Mouse (Mus musculus): ENCODE results near the gene Abcb5. TPM values are rescaled to one million over a fixed set of nuclear protein-coding genes. Genes with fewer than 3 reads are reported as not detected.

Gene Abcb5
- polyA plus RNA-seq, 1 experiment from 2014 or later: not detected

- Histone ChIP-seq H3K9ac (no peak overlapping the region), H3K27ac (no peak overlapping the region), H3K9me3 (no peaks in the 10 kb centered on the region), H3K4me3 (no peak overlapping the region), H3K27me3 (no peaks in the 10 kb centered on the region), H3K36me3 (no peaks in the 10 kb centered on the region), H3K4me2 (no peak overlapping the region), H3K4me1 (replicated peaks) (no peaks in the 10 kb centered on the region)
- 75% methylated on average over 8 of the region's 8 CpGs for WGBS
- ATAC-seq (ENCODE audit: low FRiP score): no peak
These were observed 93.5 kb downstream of the Abcb5 start for GRCm38 (mm10) chr12:118872673-118873072.

- Histone ChIP-seq H3K9me3 (no peaks in the 10 kb centered on the region), H3K4me3 (no peak overlapping the region), H3K36me3 (no peaks in the 10 kb centered on the region), H3K27ac (no peak overlapping the region), H3K4me1 (replicated peaks) (peaks cover 17% of the 10 kb centered on the region), H3K4me2 (no peak overlapping the region), H3K9ac (no peak overlapping the region), H3K27me3 (peaks cover 66% of the 10 kb centered on the region)
- no peak for ATAC-seq (ENCODE audit: low FRiP score)
- WGBS: 4% methylated on average over 7 of the region's 7 CpGs
These were observed 110.1 kb downstream of the Abcb5 start for GRCm38 (mm10) chr12:118856151-118856550.

GRCm38 (mm10) chr12:118854831-118855453 lies 111.3 kb downstream of the Abcb5 start:
- Histone ChIP-seq H3K36me3 (no peaks in the 10 kb centered on the region), H3K4me2 (peak overlapping the region; percentile 65), H3K4me1 (replicated peaks) (peaks cover 17% of the 10 kb centered on the region), H3K27me3 (peaks cover 70% of the 10 kb centered on the region), H3K4me3 (peak overlapping the region; percentile 47), H3K9ac (peak overlapping the region; percentile 72), H3K27ac (peak overlapping the region; percentile 70), H3K9me3 (no peaks in the 10 kb centered on the region)
- WGBS: under 1% methylated on average over 34 of the region's 34 CpGs
- ATAC-seq (ENCODE audit: low FRiP score): peak; percentile 97

- Histone ChIP-seq H3K4me3 (peak overlapping the region; percentile 47), H3K9me3 (no peaks in the 10 kb centered on the region), H3K27me3 (peaks cover 72% of the 10 kb centered on the region), H3K36me3 (no peaks in the 10 kb centered on the region), H3K4me1 (replicated peaks) (peaks cover 20% of the 10 kb centered on the region), H3K4me2 (peak overlapping the region; percentile 65), H3K9ac (peak overlapping the region; percentile 72; the same call in 1 of the 2 replicates), H3K27ac (peak overlapping the region; percentile 70; the same call in 1 of the 2 replicates)
- 2% methylated on average over 10 of the region's 10 CpGs for WGBS
- ATAC-seq (ENCODE audit: low FRiP score): no peak
These were observed 111.8 kb downstream of the Abcb5 start for GRCm38 (mm10) chr12:118854401-118854800.

- Histone ChIP-seq H3K27ac (no peak overlapping the region), H3K4me1 (replicated peaks) (peaks cover 30% of the 10 kb centered on the region), H3K4me3 (peak overlapping the region; percentile 13), H3K27me3 (peaks cover 79% of the 10 kb centered on the region), H3K9me3 (no peaks in the 10 kb centered on the region), H3K4me2 (peak overlapping the region; percentile 65), H3K9ac (no peak overlapping the region), H3K36me3 (no peaks in the 10 kb centered on the region)
- ATAC-seq (ENCODE audit: low FRiP score): no peak
- 0% methylated on average over 3 of the region's 3 CpGs for whole genome bisulfite sequencing
These were observed 112.9 kb downstream of the Abcb5 start for GRCm38 (mm10) chr12:118853331-118853730.

GRCm38 (mm10) chr12:118850851-118851410 lies 115.3 kb downstream of the Abcb5 start:
- Histone ChIP-seq H3K27me3 (peaks cover 84% of the 10 kb centered on the region), H3K4me3 (peak overlapping the region; percentile 45), H3K4me1 (replicated peaks) (peaks cover 38% of the 10 kb centered on the region), H3K27ac (no peak overlapping the region), H3K9me3 (no peaks in the 10 kb centered on the region), H3K4me2 (no peak overlapping the region), H3K36me3 (no peaks in the 10 kb centered on the region), H3K9ac (no peak overlapping the region)
- WGBS: 15% methylated on average over 12 of the region's 12 CpGs
- no peak for ATAC-seq (ENCODE audit: low FRiP score)

- 0% methylated on average over 11 of the region's 11 CpGs for WGBS
- no peak overlapping the region; the same call in 1 of the 2 replicates for H3K27ac ChIP-seq
- ATAC-seq (ENCODE audit: low FRiP score): 0 out of 2 replicates have a peak, but pooled peaks have one; percentile 18
These were observed 116.2 kb downstream of the Abcb5 start for GRCm38 (mm10) chr12:118849996-118850395.

GRCm38 (mm10) chr12:118849203-118849861 lies 116.9 kb downstream of the Abcb5 start:
- under 1% methylated on average over 78 of the region's 78 CpGs for WGBS
- peak; percentile 40 for ATAC-seq (ENCODE audit: low FRiP score)
- H3K4me2 ChIP-seq: peak overlapping the region; percentile 57
- no peaks in the 10 kb centered on the region for H3K9me3 ChIP-seq
- H3K4me1 ChIP-seq (replicated peaks): peaks cover 26% of the 10 kb centered on the region
- peak overlapping the region; percentile 64 for H3K27ac ChIP-seq
- H3K9ac ChIP-seq: peak overlapping the region; percentile 67
- no peaks in the 10 kb centered on the region for H3K36me3 ChIP-seq
- H3K4me3 ChIP-seq: peak overlapping the region; percentile 45
- H3K27me3 ChIP-seq: peaks cover 85% of the 10 kb centered on the region

More at GRCm38 (mm10) chr12:118849996-118850395, 116.2 kb downstream of the Abcb5 start:
- Histone ChIP-seq H3K36me3 (no peaks in the 10 kb centered on the region), H3K4me2 (peak overlapping the region; percentile 57), H3K4me3 (peak overlapping the region; percentile 45), H3K27me3 (peaks cover 85% of the 10 kb centered on the region), H3K4me1 (replicated peaks) (peaks cover 32% of the 10 kb centered on the region), H3K9me3 (no peaks in the 10 kb centered on the region), H3K9ac (peak overlapping the region; percentile 67; the same call in 1 of the 2 replicates)

GRCm38 (mm10) chr12:118848496-118849202 lies 117.6 kb downstream of the Abcb5 start:
- H3K4me2 ChIP-seq: peak overlapping the region; percentile 57
- ATAC-seq (ENCODE audit: low FRiP score): peak; percentile 36; the same call in 1 of the 2 replicates
- H3K9me3 ChIP-seq: no peaks in the 10 kb centered on the region
- H3K4me1 ChIP-seq (replicated peaks): peaks cover 24% of the 10 kb centered on the region
- H3K4me3 ChIP-seq: peak overlapping the region; percentile 45
- no peaks in the 10 kb centered on the region for H3K36me3 ChIP-seq
- peaks cover 86% of the 10 kb centered on the region for H3K27me3 ChIP-seq
- H3K27ac ChIP-seq: peak overlapping the region; percentile 64
- under 1% methylated on average over 71 of the region's 80 CpGs for WGBS
- H3K9ac ChIP-seq: peak overlapping the region; percentile 67

- Histone ChIP-seq H3K4me2 (peak overlapping the region; percentile 57), H3K9ac (peak overlapping the region; percentile 67), H3K27ac (peak overlapping the region; percentile 64; the same call in 1 of the 2 replicates), H3K9me3 (no peaks in the 10 kb centered on the region), H3K4me3 (peak overlapping the region; percentile 45), H3K27me3 (peaks cover 86% of the 10 kb centered on the region), H3K36me3 (no peaks in the 10 kb centered on the region), H3K4me1 (replicated peaks) (peaks cover 26% of the 10 kb centered on the region)
- ATAC-seq (ENCODE audit: low FRiP score): 0 out of 2 replicates have a peak, but pooled peaks have one; percentile 14
- under 1% methylated on average over 23 of the region's 23 CpGs for WGBS
These were observed 118.2 kb downstream of the Abcb5 start for GRCm38 (mm10) chr12:118847861-118848495.

GRCm38 (mm10) chr12:118847381-118847780 lies 118.8 kb downstream of the Abcb5 start:
- Histone ChIP-seq H3K4me3 (peak overlapping the region; percentile 45), H3K9me3 (no peaks in the 10 kb centered on the region), H3K36me3 (no peaks in the 10 kb centered on the region), H3K27ac (no peak overlapping the region), H3K4me2 (peak overlapping the region; percentile 57), H3K4me1 (replicated peaks) (peaks cover 31% of the 10 kb centered on the region), H3K27me3 (peaks cover 88% of the 10 kb centered on the region), H3K9ac (peak overlapping the region; percentile 35; the same call in 1 of the 2 replicates)
- 0 out of 2 replicates have a peak, but pooled peaks have one; percentile 12 for ATAC-seq (ENCODE audit: low FRiP score)
- under 1% methylated on average over 16 of the region's 17 CpGs for WGBS

All from hindbrain, embryonic 13.5 days (tissue).